Mouse (Mus musculus): ENCODE data around the gene Pxmp2. TPM values are rescaled to one million over a fixed set of nuclear protein-coding genes. Genes with fewer than 3 reads are reported as not detected.

The Pxmp2 gene
- total and polyA plus RNA-seq, 3 experiments = 12.9 to 41.4 (median 17.5) TPM

- peak overlapping the region; percentile 63 for H3K4me3 ChIP-seq (ENCODE audit: low read depth, low read length)
- no peak for DNase-seq (ENCODE audit: low spot score)
- peaks cover 55% of the 10 kb centered on the region for H3K36me3 ChIP-seq (replicated peaks)
- H3K9me3 ChIP-seq (replicated peaks) = no peaks in the 10 kb centered on the region
- no peak for ATAC-seq (ENCODE audit: extremely low read depth, insufficient number of reproducible peaks, low FRiP score, poor library complexity, severe bottlenecking)
- H3K27me3 ChIP-seq (ENCODE audit: insufficient read depth, low read length) = no peaks in the 10 kb centered on the region
- peaks cover 59% of the 10 kb centered on the region for H3K4me1 ChIP-seq (ENCODE audit: insufficient read depth, low read depth, low read length)
- TF ChIP-seq CTCF (IDR thresholded peaks at IDR 0.05; ENCODE audit: low read depth, low read length) (no peak), GATA2 (IDR thresholded peaks at IDR 0.05; ENCODE audit: borderline replicate concordance, low read depth, low read length) (peak; percentile 91; the same call in 1 of the 2 replicates)
Measured at GRCm38 (mm10) chr5:110287084-110287475, 1.1 kb upstream of the Pxmp2 start.

- DNase-seq (ENCODE audit: low spot score) (no peak), ATAC-seq (ENCODE audit: extremely low read depth, insufficient number of reproducible peaks, low FRiP score, poor library complexity, severe bottlenecking) (0 out of 2 replicates have a peak, but pooled peaks have one; percentile 5)
- Histone ChIP-seq H3K4me3 (ENCODE audit: low read depth, low read length) (peak overlapping the region; percentile 86), H3K36me3 (replicated peaks) (peaks cover 51% of the 10 kb centered on the region), H3K9me3 (replicated peaks) (no peaks in the 10 kb centered on the region), H3K4me1 (ENCODE audit: insufficient read depth, low read depth, low read length) (peaks cover 55% of the 10 kb centered on the region), H3K27me3 (ENCODE audit: insufficient read depth, low read length) (no peaks in the 10 kb centered on the region)
- TF ChIP-seq GATA2 (IDR thresholded peaks at IDR 0.05; ENCODE audit: borderline replicate concordance, low read depth, low read length) (no peak), CTCF (IDR thresholded peaks at IDR 0.05; ENCODE audit: low read depth, low read length) (no peak), POLR2AphosphoS5 (IDR thresholded peaks at IDR 0.05; ENCODE audit: insufficient replicate concordance, low read depth, low read length) (no peak), GATA1 (IDR thresholded peaks at IDR 0.05; ENCODE audit: borderline replicate concordance, low read length) (no peak), TAL1 (conservative IDR thresholded peaks at IDR 0.05; ENCODE audit: low read depth, low read length) (no peak)
Measured at GRCm38 (mm10) chr5:110286446-110287083, 579 bp upstream of the Pxmp2 start.

GRCm38 (mm10) chr5:110285156-110285555 is 830 bp downstream of the Pxmp2 start:
- no peaks in the 10 kb centered on the region for H3K27me3 ChIP-seq (ENCODE audit: insufficient read depth, low read length)
- no peak for TF ChIP-seq GATA1 (IDR thresholded peaks at IDR 0.05; ENCODE audit: borderline replicate concordance, low read length)
- DNase-seq (ENCODE audit: low spot score) (no peak), ATAC-seq (ENCODE audit: extremely low read depth, insufficient number of reproducible peaks, low FRiP score, poor library complexity, severe bottlenecking) (no peak)
- H3K9me3 ChIP-seq (replicated peaks) = no peaks in the 10 kb centered on the region
- H3K4me3 ChIP-seq (ENCODE audit: low read depth, low read length) = peak overlapping the region; percentile 86
- H3K36me3 ChIP-seq (replicated peaks) = peaks cover 48% of the 10 kb centered on the region
- peaks cover 44% of the 10 kb centered on the region for H3K4me1 ChIP-seq (ENCODE audit: insufficient read depth, low read depth, low read length)

GRCm38 (mm10) chr5:110284536-110284935 is 1.4 kb downstream of the Pxmp2 start:
- H3K27me3 ChIP-seq (ENCODE audit: insufficient read depth, low read length) = no peaks in the 10 kb centered on the region
- H3K4me3 ChIP-seq (ENCODE audit: low read depth, low read length) = peak overlapping the region; percentile 86
- ATAC-seq (ENCODE audit: extremely low read depth, insufficient number of reproducible peaks, low FRiP score, poor library complexity, severe bottlenecking) = peak; percentile 32; the same call in 1 of the 2 replicates
- TF ChIP-seq CTCF (IDR thresholded peaks at IDR 0.05; ENCODE audit: low read depth, low read length) = peak; percentile 70
- no peak for TF ChIP-seq TAL1 (conservative IDR thresholded peaks at IDR 0.05; ENCODE audit: low read depth, low read length)
- peaks cover 43% of the 10 kb centered on the region for H3K36me3 ChIP-seq (replicated peaks)
- no peaks in the 10 kb centered on the region for H3K9me3 ChIP-seq (replicated peaks)
- DNase-seq (ENCODE audit: low spot score) = peak; percentile 49
- peaks cover 38% of the 10 kb centered on the region for H3K4me1 ChIP-seq (ENCODE audit: insufficient read depth, low read depth, low read length)

- DNase-seq (ENCODE audit: low spot score) = no peak
- peaks cover 18% of the 10 kb centered on the region for H3K4me1 ChIP-seq (ENCODE audit: insufficient read depth, low read depth, low read length)
- TF ChIP-seq GATA2 (IDR thresholded peaks at IDR 0.05; ENCODE audit: borderline replicate concordance, low read depth, low read length) (no peak), POLR2AphosphoS5 (IDR thresholded peaks at IDR 0.05; ENCODE audit: insufficient replicate concordance, low read depth, low read length) (no peak), GATA1 (IDR thresholded peaks at IDR 0.05; ENCODE audit: borderline replicate concordance, low read length) (no peak), CTCF (IDR thresholded peaks at IDR 0.05; ENCODE audit: low read depth, low read length) (no peak), TAL1 (conservative IDR thresholded peaks at IDR 0.05; ENCODE audit: low read depth, low read length) (no peak)
- no peak overlapping the region for H3K4me3 ChIP-seq (ENCODE audit: low read depth, low read length)
- H3K9me3 ChIP-seq (replicated peaks) = no peaks in the 10 kb centered on the region
- H3K27me3 ChIP-seq (ENCODE audit: insufficient read depth, low read length) = no peaks in the 10 kb centered on the region
- peaks cover 39% of the 10 kb centered on the region for H3K36me3 ChIP-seq (replicated peaks)
- no peak for ATAC-seq (ENCODE audit: extremely low read depth, insufficient number of reproducible peaks, low FRiP score, poor library complexity, severe bottlenecking)
Measured at GRCm38 (mm10) chr5:110281984-110282383, 4.0 kb downstream of the Pxmp2 start.

GRCm38 (mm10) chr5:110276910-110277309 is 9.1 kb downstream of the Pxmp2 start:
- Histone ChIP-seq H3K4me3 (ENCODE audit: low read depth, low read length) (no peak overlapping the region), H3K36me3 (replicated peaks) (peaks cover 49% of the 10 kb centered on the region), H3K27me3 (ENCODE audit: insufficient read depth, low read length) (no peaks in the 10 kb centered on the region), H3K9me3 (replicated peaks) (no peaks in the 10 kb centered on the region), H3K4me1 (ENCODE audit: insufficient read depth, low read depth, low read length) (peaks cover 33% of the 10 kb centered on the region)
- no peak for TF ChIP-seq POLR2AphosphoS5 (IDR thresholded peaks at IDR 0.05; ENCODE audit: insufficient replicate concordance, low read depth, low read length)
- no peak for TF ChIP-seq GATA2 (IDR thresholded peaks at IDR 0.05; ENCODE audit: borderline replicate concordance, low read depth, low read length)
- TF ChIP-seq CTCF (IDR thresholded peaks at IDR 0.05; ENCODE audit: low read depth, low read length) = no peak
- TF ChIP-seq TAL1 (conservative IDR thresholded peaks at IDR 0.05; ENCODE audit: low read depth, low read length) = no peak
- TF ChIP-seq GATA1 (IDR thresholded peaks at IDR 0.05; ENCODE audit: borderline replicate concordance, low read length) = no peak
- ATAC-seq (ENCODE audit: extremely low read depth, insufficient number of reproducible peaks, low FRiP score, poor library complexity, severe bottlenecking) (no peak), DNase-seq (ENCODE audit: low spot score) (no peak)

- Histone ChIP-seq H3K4me3 (ENCODE audit: low read depth, low read length) (no peak overlapping the region), H3K36me3 (replicated peaks) (peaks cover 49% of the 10 kb centered on the region), H3K9me3 (replicated peaks) (no peaks in the 10 kb centered on the region), H3K4me1 (ENCODE audit: insufficient read depth, low read depth, low read length) (peaks cover 33% of the 10 kb centered on the region), H3K27me3 (ENCODE audit: insufficient read depth, low read length) (no peaks in the 10 kb centered on the region)
- TF ChIP-seq CTCF (IDR thresholded peaks at IDR 0.05; ENCODE audit: low read depth, low read length) (no peak), POLR2AphosphoS5 (IDR thresholded peaks at IDR 0.05; ENCODE audit: insufficient replicate concordance, low read depth, low read length) (no peak), GATA2 (IDR thresholded peaks at IDR 0.05; ENCODE audit: borderline replicate concordance, low read depth, low read length) (no peak), GATA1 (IDR thresholded peaks at IDR 0.05; ENCODE audit: borderline replicate concordance, low read length) (no peak), TAL1 (conservative IDR thresholded peaks at IDR 0.05; ENCODE audit: low read depth, low read length) (no peak)
- no peak for ATAC-seq (ENCODE audit: extremely low read depth, insufficient number of reproducible peaks, low FRiP score, poor library complexity, severe bottlenecking)
- DNase-seq (ENCODE audit: low spot score) = no peak
Measured at GRCm38 (mm10) chr5:110276391-110276790, 9.6 kb downstream of the Pxmp2 start.
